Mouse (Mus musculus): ENCODE measurements at regions not wholly inside any gene's neighbourhood (a gene's known extent, or its start where the extent isn't known, plus 50 kb on each side); places are given as distances from the start of the nearest gene placed in this dataset.

- TF ChIP-seq POLR2A (IDR thresholded peaks at IDR 0.05; ENCODE audit: low read depth, low read length) (no peak), CTCF (IDR thresholded peaks at IDR 0.05; ENCODE audit: extremely low read depth, insufficient read depth, insufficient read length, insufficient replicate concordance) (no peak)
- DNase-seq (ENCODE audit: low read depth in 1 of 2, low spot score in 2 of 2) = no peak
- H3K27ac ChIP-seq (ENCODE audit: insufficient read depth, low read length) = no peak overlapping the region
- WGBS = 84% methylated on average over 2 of the region's 2 CpGs
- H3K4me1 ChIP-seq (ENCODE audit: control insufficient read depth, insufficient read depth, insufficient read length) = peaks cover 6% of the 10 kb centered on the region; the same call in 1 of the 2 replicates
- H3K4me3 ChIP-seq (ENCODE audit: extremely low read depth, insufficient read depth, insufficient read length) = no peak overlapping the region
- no peaks in the 10 kb centered on the region for H3K27me3 ChIP-seq (ENCODE audit: control insufficient read depth, insufficient read depth, low read length)
- no peaks in the 10 kb centered on the region for H3K36me3 ChIP-seq (ENCODE audit: control insufficient read depth, insufficient read depth, low read length)
Observed at GRCm38 (mm10) chr10:119003042-119003441, 133.0 kb upstream of the Dyrk2 start.

GRCm38 (mm10) chr10:119001895-119002294, 131.9 kb upstream of the Dyrk2 start:
- H3K27ac ChIP-seq (ENCODE audit: insufficient read depth, low read length) = no peak overlapping the region
- H3K4me3 ChIP-seq (ENCODE audit: extremely low read depth, insufficient read depth, insufficient read length) = no peak overlapping the region
- H3K4me1 ChIP-seq (ENCODE audit: control insufficient read depth, insufficient read depth, insufficient read length) = peaks cover 6% of the 10 kb centered on the region; the same call in 1 of the 2 replicates
- no peak for TF ChIP-seq CTCF (IDR thresholded peaks at IDR 0.05; ENCODE audit: extremely low read depth, insufficient read depth, insufficient read length, insufficient replicate concordance)
- TF ChIP-seq POLR2A (IDR thresholded peaks at IDR 0.05; ENCODE audit: low read depth, low read length) = no peak
- H3K36me3 ChIP-seq (ENCODE audit: control insufficient read depth, insufficient read depth, low read length) = no peaks in the 10 kb centered on the region
- no peak for DNase-seq (ENCODE audit: low read depth in 1 of 2, low spot score in 2 of 2)
- no peaks in the 10 kb centered on the region for H3K27me3 ChIP-seq (ENCODE audit: control insufficient read depth, insufficient read depth, low read length)
- 78% methylated on average over 7 of the region's 7 CpGs for WGBS

DNA sequence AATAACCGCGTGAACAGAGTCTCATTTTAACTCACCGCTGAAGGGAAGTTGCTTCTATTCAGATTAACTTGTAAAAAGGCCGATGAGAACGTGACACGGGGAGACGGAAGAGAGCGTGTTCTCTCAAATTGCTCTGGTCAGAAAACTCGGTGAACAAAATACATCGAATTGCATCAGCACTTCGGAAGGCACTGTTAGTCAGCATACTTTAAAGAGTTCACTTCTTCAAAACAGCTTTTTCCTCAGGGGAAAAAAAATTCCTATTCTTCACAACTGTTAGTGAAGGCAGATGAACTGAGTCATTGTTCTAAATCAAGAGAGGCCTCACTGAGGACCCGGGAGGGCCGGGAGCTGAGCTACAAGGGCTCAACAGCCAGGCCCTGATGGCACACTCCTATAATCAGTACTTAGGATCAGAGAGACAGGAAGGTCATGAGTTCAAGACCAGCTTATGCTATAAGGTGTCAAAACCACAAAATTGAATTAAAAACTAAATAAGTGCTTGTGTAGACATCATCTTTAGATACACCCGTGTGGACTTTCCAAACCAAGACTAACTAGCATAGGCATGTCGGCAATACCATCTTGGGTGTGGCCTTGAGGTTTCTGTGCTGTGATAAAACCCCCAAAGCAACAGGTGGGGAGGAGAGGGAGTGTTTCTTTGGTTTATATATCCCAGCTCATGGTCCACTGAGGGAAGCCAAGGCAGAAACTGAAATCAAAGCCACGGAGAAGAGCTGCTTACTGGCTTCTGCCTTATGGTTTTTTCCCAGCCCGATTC, 131.2 kb upstream of the Dyrk2 start:
- TF ChIP-seq POLR2A (IDR thresholded peaks at IDR 0.05; ENCODE audit: low read depth, low read length) = no peak
- Histone ChIP-seq H3K36me3 (ENCODE audit: control insufficient read depth, insufficient read depth, low read length) (no peaks in the 10 kb centered on the region), H3K27ac (ENCODE audit: insufficient read depth, low read length) (no peak overlapping the region), H3K27me3 (ENCODE audit: control insufficient read depth, insufficient read depth, low read length) (no peaks in the 10 kb centered on the region), H3K4me1 (ENCODE audit: control insufficient read depth, insufficient read depth, insufficient read length) (peaks cover 6% of the 10 kb centered on the region; the same call in 1 of the 2 replicates), H3K4me3 (ENCODE audit: extremely low read depth, insufficient read depth, insufficient read length) (no peak overlapping the region)
- no peak for DNase-seq (ENCODE audit: low read depth in 1 of 2, low spot score in 2 of 2)
- WGBS = 75% methylated on average over 17 of the region's 17 CpGs

DNA sequence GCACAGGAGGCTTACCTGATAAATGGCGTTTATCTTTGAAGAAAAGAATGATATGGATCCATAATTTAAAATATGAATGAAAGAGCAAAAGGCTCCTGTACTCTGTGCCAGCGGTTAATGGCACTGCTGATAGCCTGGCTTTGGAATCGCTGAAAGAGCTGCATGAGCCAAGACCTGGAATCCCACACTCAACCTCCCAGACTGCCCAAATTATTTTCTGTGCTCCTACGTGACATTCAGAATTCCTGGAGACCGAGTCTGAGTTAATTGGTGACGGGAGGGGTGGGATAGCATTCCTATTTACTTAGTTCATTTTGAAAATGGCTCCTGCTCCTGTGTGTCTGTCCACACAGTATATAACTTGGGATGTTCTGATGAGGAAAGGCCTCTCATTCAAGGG, 129.0 kb upstream of the Dyrk2 start:
- WGBS = 89% methylated on average over 6 of the region's 6 CpGs
- H3K36me3 ChIP-seq (ENCODE audit: control insufficient read depth, insufficient read depth, low read length) = no peaks in the 10 kb centered on the region
- TF ChIP-seq POLR2A (IDR thresholded peaks at IDR 0.05; ENCODE audit: low read depth, low read length) (no peak), CTCF (IDR thresholded peaks at IDR 0.05; ENCODE audit: extremely low read depth, insufficient read depth, insufficient read length, insufficient replicate concordance) (no peak)
- no peak for DNase-seq (ENCODE audit: low read depth in 1 of 2, low spot score in 2 of 2)
- no peak overlapping the region for H3K4me3 ChIP-seq (ENCODE audit: extremely low read depth, insufficient read depth, insufficient read length)
- no peak overlapping the region for H3K27ac ChIP-seq (ENCODE audit: insufficient read depth, low read length)
- H3K27me3 ChIP-seq (ENCODE audit: control insufficient read depth, insufficient read depth, low read length) = no peaks in the 10 kb centered on the region
- peaks cover 5% of the 10 kb centered on the region; the same call in 1 of the 2 replicates for H3K4me1 ChIP-seq (ENCODE audit: control insufficient read depth, insufficient read depth, insufficient read length)

- H3K27ac ChIP-seq (ENCODE audit: insufficient read depth, low read length) = no peak overlapping the region
- H3K36me3 ChIP-seq (ENCODE audit: control insufficient read depth, insufficient read depth, low read length) = no peaks in the 10 kb centered on the region
- no peak overlapping the region for H3K4me3 ChIP-seq (ENCODE audit: extremely low read depth, insufficient read depth, insufficient read length)
- H3K4me1 ChIP-seq (ENCODE audit: control insufficient read depth, insufficient read depth, insufficient read length) = no peaks in the 10 kb centered on the region; the same call in 1 of the 2 replicates
- no peaks in the 10 kb centered on the region for H3K27me3 ChIP-seq (ENCODE audit: control insufficient read depth, insufficient read depth, low read length)
- WGBS = 75% methylated on average over 2 of the region's 2 CpGs
- DNase-seq (ENCODE audit: low read depth in 1 of 2, low spot score in 2 of 2) = no peak
- no peak for TF ChIP-seq POLR2A (IDR thresholded peaks at IDR 0.05; ENCODE audit: low read depth, low read length)
- no peak for TF ChIP-seq CTCF (IDR thresholded peaks at IDR 0.05; ENCODE audit: extremely low read depth, insufficient read depth, insufficient read length, insufficient replicate concordance)
Observed at GRCm38 (mm10) chr10:118997034-118997433, 127.0 kb upstream of the Dyrk2 start.

GRCm38 (mm10) chr10:118993819-118994574, 124.0 kb upstream of the Dyrk2 start:
- H3K4me3 ChIP-seq (ENCODE audit: extremely low read depth, insufficient read depth, insufficient read length) = no peak overlapping the region
- WGBS = 92% methylated on average over 15 of the region's 15 CpGs

More at GRCm38 (mm10) chr10:118993819-118994574, 124.0 kb upstream of the Dyrk2 start:
- H3K4me1 ChIP-seq (ENCODE audit: control insufficient read depth, insufficient read depth, insufficient read length) = no peaks in the 10 kb centered on the region
- no peaks in the 10 kb centered on the region for H3K27me3 ChIP-seq (ENCODE audit: control insufficient read depth, insufficient read depth, low read length)
- DNase-seq (ENCODE audit: low read depth in 1 of 2, low spot score in 2 of 2) = no peak
- H3K27ac ChIP-seq (ENCODE audit: insufficient read depth, low read length) = no peak overlapping the region
- H3K36me3 ChIP-seq (ENCODE audit: control insufficient read depth, insufficient read depth, low read length) = no peaks in the 10 kb centered on the region
- TF ChIP-seq POLR2A (IDR thresholded peaks at IDR 0.05; ENCODE audit: low read depth, low read length) (no peak), CTCF (IDR thresholded peaks at IDR 0.05; ENCODE audit: extremely low read depth, insufficient read depth, insufficient read length, insufficient replicate concordance) (no peak)
